Mouse (Mus musculus): ENCODE results near the gene Rassf7. TPM values are rescaled to one million over a fixed set of nuclear protein-coding genes. Genes with fewer than 3 reads are reported as not detected.
A peak's percentile ranks its signal among the peaks of the same experiment; 100 is the strongest.

Gene Rassf7
- total and polyA plus RNA-seq, 3 experiments = 0.25 to 3.3 (median 0.42) TPM

DNA sequence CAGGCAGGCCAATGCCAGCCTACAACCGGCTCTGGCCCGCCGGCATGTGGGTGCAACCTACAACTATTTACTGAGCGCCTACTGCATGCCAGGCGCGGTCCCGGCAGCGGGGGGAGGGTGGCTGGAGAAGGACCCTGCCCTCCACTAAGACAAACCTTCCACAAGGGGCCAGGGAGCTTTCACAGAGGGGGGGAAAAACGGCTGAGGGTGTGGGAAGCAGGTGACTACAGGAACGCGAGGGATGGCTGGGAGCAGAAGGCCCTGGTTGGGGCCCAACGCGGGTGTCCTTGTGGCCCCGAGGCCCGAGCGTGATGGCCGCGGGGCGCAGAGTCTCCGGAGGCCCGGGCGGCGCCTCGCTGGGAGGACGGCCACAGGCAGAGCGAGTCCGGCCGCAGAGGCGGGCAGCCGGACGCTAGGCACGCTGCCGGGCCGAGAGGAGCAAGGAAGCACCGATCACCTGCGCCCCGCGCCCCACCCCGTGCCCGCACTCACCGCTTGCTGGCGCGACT is 22.3 kb upstream of the Rassf7 start:
- Histone ChIP-seq H3K79me2 (replicated peaks; ENCODE audit: control insufficient read depth, insufficient read depth, low read length) (peaks cover 1% of the 10 kb centered on the region; the same call in 1 of the 2 replicates), H3K4me3 (peak overlapping the region; percentile 95), H3K36me3 (ENCODE audit: control insufficient read depth, insufficient read depth, low read length) (no peaks in the 10 kb centered on the region), H3K27me3 (ENCODE audit: control insufficient read depth, insufficient read depth, low read length) (no peaks in the 10 kb centered on the region), H3K4me1 (ENCODE audit: control insufficient read depth, insufficient read depth, low read length) (peaks cover 11% of the 10 kb centered on the region), H3K27ac (peak overlapping the region; percentile 92), H3K9ac (ENCODE audit: low read depth, low read length) (peak overlapping the region; percentile 94)
- WGBS = 2% methylated on average over 38 of the region's 43 CpGs
- TF ChIP-seq CTCF (IDR thresholded peaks at IDR 0.05) = no peak
- TF ChIP-seq EP300 (IDR thresholded peaks at IDR 0.05; ENCODE audit: insufficient read depth, low read depth, low read length) = no peak
- TF ChIP-seq POLR2A (IDR thresholded peaks at IDR 0.05; ENCODE audit: insufficient read depth, low read depth, low read length) = no peak
- intact Hi-C loops (cut with DNase I) = loop anchor here (5.0 kb wide), 1 partner anchor 251 kb away; the partner anchor contains the start of gene Pgghg
- DNase-seq = no peak

DNA sequence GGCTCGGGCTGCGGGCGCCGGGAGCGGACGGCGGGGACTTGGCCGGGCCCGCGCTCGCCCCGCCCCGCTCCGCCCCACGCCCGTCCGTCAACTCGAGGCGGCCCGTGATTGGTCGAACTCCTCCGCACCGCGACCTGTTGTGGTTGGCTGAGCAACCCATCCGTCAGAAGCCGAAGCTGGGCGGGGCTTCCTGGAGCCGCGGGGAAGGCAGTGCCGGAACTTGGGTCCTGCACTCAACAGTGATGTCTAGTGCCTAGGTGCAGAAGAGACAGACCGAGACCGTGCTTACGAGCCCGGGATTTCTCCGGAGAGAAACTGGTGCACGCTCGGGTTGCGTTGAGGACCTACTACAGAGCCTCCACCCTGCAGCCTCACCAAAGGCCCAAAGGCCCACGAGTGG is 21.7 kb upstream of the Rassf7 start, which contains the start of the genes Hras and Lrrc56:
Hras (minus strand) TSS at position 58 of the 400 bp plus-strand sequence.
Lrrc56 (plus strand) TSS at position 210 of the 400 bp plus-strand sequence.
- DNase-seq = peak; percentile 99
- under 1% methylated on average over 25 of the region's 39 CpGs for WGBS
- H3K27ac ChIP-seq = peak within 1 kb of the TSS; percentile 92
- peak within 1 kb of the TSS; percentile 94 for H3K9ac ChIP-seq (ENCODE audit: low read depth, low read length)
- peaks cover 1% of the 10 kb centered on the region; the same call in 1 of the 2 replicates for H3K79me2 ChIP-seq (replicated peaks; ENCODE audit: control insufficient read depth, insufficient read depth, low read length)
- H3K27me3 ChIP-seq (ENCODE audit: control insufficient read depth, insufficient read depth, low read length) = no peaks in the 10 kb centered on the region
- H3K36me3 ChIP-seq (ENCODE audit: control insufficient read depth, insufficient read depth, low read length) = no peaks in the 10 kb centered on the region
- peak within 1 kb of the TSS; percentile 95 for H3K4me3 ChIP-seq
- peaks cover 11% of the 10 kb centered on the region for H3K4me1 ChIP-seq (ENCODE audit: control insufficient read depth, insufficient read depth, low read length)
- no peak for TF ChIP-seq CTCF (IDR thresholded peaks at IDR 0.05)
- TF ChIP-seq POLR2A (IDR thresholded peaks at IDR 0.05; ENCODE audit: insufficient read depth, low read depth, low read length) = peak; percentile 98
- 0 out of 2 replicates have a peak, but pooled peaks have one; percentile 38 for TF ChIP-seq EP300 (IDR thresholded peaks at IDR 0.05; ENCODE audit: insufficient read depth, low read depth, low read length)
- intact Hi-C loops (cut with DNase I) = loop anchor here (5.0 kb wide), 1 partner anchor 252 kb away; the partner anchor contains the start of gene Pgghg

DNA sequence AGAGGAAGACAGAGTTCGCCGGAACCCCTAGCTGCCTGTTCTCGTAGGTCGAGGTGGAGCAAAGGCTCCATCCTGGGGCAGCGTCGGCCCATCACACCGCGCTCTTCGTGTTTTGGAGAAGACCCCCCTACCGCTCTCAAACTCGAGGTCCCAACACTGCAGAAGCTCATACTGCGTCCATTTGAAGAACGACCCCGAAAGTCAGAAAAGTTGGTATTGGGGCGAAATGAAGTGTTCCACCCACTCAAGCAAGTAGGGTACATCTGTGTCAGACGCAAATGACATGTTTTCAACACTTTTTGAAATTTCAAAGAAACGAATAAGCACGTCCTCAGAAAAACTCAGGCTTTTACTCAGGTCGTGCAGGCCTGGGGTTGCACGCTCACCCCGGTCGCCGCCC is 21.3 kb upstream of the Rassf7 start:
- Histone ChIP-seq H3K27me3 (ENCODE audit: control insufficient read depth, insufficient read depth, low read length) (no peaks in the 10 kb centered on the region), H3K9ac (ENCODE audit: low read depth, low read length) (peak overlapping the region; percentile 10), H3K4me3 (peak overlapping the region; percentile 61), H3K79me2 (replicated peaks; ENCODE audit: control insufficient read depth, insufficient read depth, low read length) (peaks cover 1% of the 10 kb centered on the region; the same call in 1 of the 2 replicates), H3K4me1 (ENCODE audit: control insufficient read depth, insufficient read depth, low read length) (peaks cover 11% of the 10 kb centered on the region), H3K27ac (peak overlapping the region; percentile 80), H3K36me3 (ENCODE audit: control insufficient read depth, insufficient read depth, low read length) (no peaks in the 10 kb centered on the region)
- TF ChIP-seq CTCF (IDR thresholded peaks at IDR 0.05) (no peak), EP300 (IDR thresholded peaks at IDR 0.05; ENCODE audit: insufficient read depth, low read depth, low read length) (no peak)
- no peak for DNase-seq
- intact Hi-C loops (cut with DNase I) = loop anchor here (5.0 kb wide), 1 partner anchor 252 kb away; the partner anchor contains the start of gene Pgghg
- WGBS = 1% methylated on average over 23 of the region's 23 CpGs

DNA sequence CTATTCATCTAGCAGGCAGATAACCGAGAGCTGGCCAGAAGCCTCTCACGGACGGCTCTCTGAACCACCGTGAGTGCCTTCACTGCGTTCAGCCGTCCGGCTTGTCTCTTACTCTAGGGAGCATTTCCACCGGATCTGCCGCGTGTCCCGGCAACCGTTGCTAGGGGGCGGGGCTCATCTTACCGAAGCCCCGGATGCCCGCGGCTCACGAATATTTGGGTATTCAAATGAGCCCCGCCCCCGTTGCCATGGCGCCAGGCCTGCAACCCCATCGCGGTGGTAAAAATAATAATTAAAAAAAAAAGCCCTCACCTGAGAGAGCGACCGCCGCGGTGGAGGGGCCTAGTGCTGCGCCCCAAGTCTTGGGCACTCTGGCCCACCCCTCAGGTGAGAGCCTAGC is 20.8 kb upstream of the Rassf7 start:
- 2% methylated on average over 28 of the region's 28 CpGs for WGBS
- Histone ChIP-seq H3K79me2 (replicated peaks; ENCODE audit: control insufficient read depth, insufficient read depth, low read length) (peaks cover 1% of the 10 kb centered on the region; the same call in 1 of the 2 replicates), H3K4me1 (ENCODE audit: control insufficient read depth, insufficient read depth, low read length) (peaks cover 11% of the 10 kb centered on the region), H3K9ac (ENCODE audit: low read depth, low read length) (peak overlapping the region; percentile 10), H3K36me3 (ENCODE audit: control insufficient read depth, insufficient read depth, low read length) (no peaks in the 10 kb centered on the region), H3K27me3 (ENCODE audit: control insufficient read depth, insufficient read depth, low read length) (no peaks in the 10 kb centered on the region), H3K4me3 (peak overlapping the region; percentile 61), H3K27ac (peak overlapping the region; percentile 80)
- DNase-seq = peak; percentile 88 to 90
- TF ChIP-seq CTCF (IDR thresholded peaks at IDR 0.05) = no peak
- no peak for TF ChIP-seq EP300 (IDR thresholded peaks at IDR 0.05; ENCODE audit: insufficient read depth, low read depth, low read length)
- TF ChIP-seq POLR2A (IDR thresholded peaks at IDR 0.05; ENCODE audit: insufficient read depth, low read depth, low read length) = peak; percentile 58; the same call in 1 of the 2 replicates
- intact Hi-C loops (cut with DNase I) = loop anchor here (5.0 kb wide), 1 partner anchor 253 kb away; the partner anchor contains the start of gene Pgghg

DNA sequence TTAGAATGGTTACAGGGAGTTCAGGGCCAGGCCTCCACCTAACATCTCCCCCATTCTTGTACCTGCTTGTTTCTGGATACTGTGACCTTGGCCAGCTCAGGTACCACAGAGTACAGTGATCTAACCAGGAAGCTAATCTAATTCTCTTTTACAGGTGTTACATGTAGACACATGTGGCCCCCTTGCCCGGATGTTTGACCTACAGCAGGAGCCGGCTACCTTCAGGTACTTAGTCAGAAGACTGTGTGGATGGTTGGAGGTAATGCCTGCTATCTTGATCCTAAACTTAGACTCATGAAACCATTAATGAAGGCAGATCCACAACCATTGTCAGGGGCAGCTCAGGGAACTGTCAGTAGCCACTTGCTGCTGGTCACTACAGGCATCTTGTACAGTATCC is 19.9 kb upstream of the Rassf7 start:
- H3K36me3 ChIP-seq (ENCODE audit: control insufficient read depth, insufficient read depth, low read length) = no peaks in the 10 kb centered on the region
- no peak for DNase-seq
- no peak overlapping the region for H3K4me3 ChIP-seq
- 97% methylated on average over 2 of the region's 2 CpGs for WGBS
- H3K79me2 ChIP-seq (replicated peaks; ENCODE audit: control insufficient read depth, insufficient read depth, low read length) = peaks cover 1% of the 10 kb centered on the region; the same call in 1 of the 2 replicates
- no peak for TF ChIP-seq CTCF (IDR thresholded peaks at IDR 0.05)
- no peak overlapping the region for H3K27ac ChIP-seq
- H3K4me1 ChIP-seq (ENCODE audit: control insufficient read depth, insufficient read depth, low read length) = peaks cover 9% of the 10 kb centered on the region
- H3K27me3 ChIP-seq (ENCODE audit: control insufficient read depth, insufficient read depth, low read length) = no peaks in the 10 kb centered on the region
- intact Hi-C loops (cut with DNase I) = no loop called here
- H3K9ac ChIP-seq (ENCODE audit: low read depth, low read length) = no peak overlapping the region

DNA sequence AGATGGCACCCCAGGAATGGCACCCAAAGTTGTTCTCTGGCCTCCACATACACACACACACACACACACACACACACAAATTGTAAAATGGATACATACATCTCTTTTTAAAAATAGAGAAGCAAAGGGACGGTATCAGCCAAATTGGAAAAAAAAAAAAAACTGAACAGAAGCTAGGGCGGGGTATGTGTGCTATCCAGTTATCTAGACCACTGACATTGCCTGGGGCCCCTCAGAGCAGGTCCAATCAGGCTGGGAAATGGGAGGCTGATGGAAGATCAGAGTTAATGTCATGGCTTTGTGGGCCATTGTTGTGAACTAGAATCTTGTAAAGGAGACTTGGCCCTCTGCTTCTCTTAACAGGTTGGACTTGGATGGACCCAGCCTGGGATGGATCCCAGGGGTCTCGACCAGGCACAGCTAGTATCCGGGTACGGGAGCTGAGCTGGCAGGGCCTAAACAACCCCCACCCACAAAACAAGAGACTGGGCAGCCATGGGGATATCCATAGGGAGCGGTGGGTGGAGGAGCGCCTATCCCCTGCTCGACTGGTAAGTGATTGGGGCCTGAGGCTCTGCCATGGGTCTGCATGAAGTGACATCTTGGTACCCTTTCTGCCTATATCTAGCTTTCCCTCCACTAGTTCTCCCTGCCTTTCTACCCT is 18.9 kb upstream of the Rassf7 start:
- DNase-seq = no peak
- H3K79me2 ChIP-seq (replicated peaks; ENCODE audit: control insufficient read depth, insufficient read depth, low read length) = peaks cover 1% of the 10 kb centered on the region; the same call in 1 of the 2 replicates
- H3K4me3 ChIP-seq = no peak overlapping the region
- H3K36me3 ChIP-seq (ENCODE audit: control insufficient read depth, insufficient read depth, low read length) = no peaks in the 10 kb centered on the region
- peaks cover 5% of the 10 kb centered on the region for H3K4me1 ChIP-seq (ENCODE audit: control insufficient read depth, insufficient read depth, low read length)
- no peak overlapping the region for H3K9ac ChIP-seq (ENCODE audit: low read depth, low read length)
- TF ChIP-seq POLR2A (IDR thresholded peaks at IDR 0.05; ENCODE audit: insufficient read depth, low read depth, low read length) = no peak
- no peak for TF ChIP-seq EP300 (IDR thresholded peaks at IDR 0.05; ENCODE audit: insufficient read depth, low read depth, low read length)
- no peak for TF ChIP-seq CTCF (IDR thresholded peaks at IDR 0.05)
- intact Hi-C loops (cut with DNase I) = no loop called here
- WGBS = 91% methylated on average over 8 of the region's 8 CpGs
- no peak overlapping the region for H3K27ac ChIP-seq
- no peaks in the 10 kb centered on the region for H3K27me3 ChIP-seq (ENCODE audit: control insufficient read depth, insufficient read depth, low read length)

Data from heart, adult 2 months (tissue).